Mouse (Mus musculus): ENCODE results near the gene Eps8. TPM values are rescaled to one million over a fixed set of nuclear protein-coding genes. Genes with fewer than 3 reads are reported as not detected.

Eps8 gene
- polyA plus RNA-seq, 1 experiment: 16.0 TPM

- no peak for DNase-seq
- TF ChIP-seq CTCF (IDR thresholded peaks at IDR 0.05; ENCODE audit: insufficient read depth, low read length): no peak
- no peak for TF ChIP-seq POLR2A (IDR thresholded peaks at IDR 0.05; ENCODE audit: borderline replicate concordance, extremely low read depth, low read depth, low read length)
- WGBS: 46% methylated on average over 1 of the region's 1 CpGs
- Histone ChIP-seq H3K4me3 (replicated peaks; ENCODE audit: extremely low read depth, low read depth, low read length) (no peak overlapping the region), H3K4me1 (ENCODE audit: control insufficient read depth, insufficient read depth, low read length) (no peaks in the 10 kb centered on the region)
Measured at GRCm38 (mm10) chr6:137504052-137504451, 150.6 kb downstream of the Eps8 start.

GRCm38 (mm10) chr6:137503462-137503861 is 151.2 kb downstream of the Eps8 start:
- whole genome bisulfite sequencing: 84% methylated on average over 8 of the region's 8 CpGs
- Histone ChIP-seq H3K4me3 (replicated peaks; ENCODE audit: extremely low read depth, low read depth, low read length) (no peak overlapping the region), H3K4me1 (ENCODE audit: control insufficient read depth, insufficient read depth, low read length) (no peaks in the 10 kb centered on the region)
- no peak for DNase-seq
- TF ChIP-seq CTCF (IDR thresholded peaks at IDR 0.05; ENCODE audit: insufficient read depth, low read length) (no peak), POLR2A (IDR thresholded peaks at IDR 0.05; ENCODE audit: borderline replicate concordance, extremely low read depth, low read depth, low read length) (no peak)

- Histone ChIP-seq H3K4me3 (replicated peaks; ENCODE audit: extremely low read depth, low read depth, low read length) (no peak overlapping the region), H3K4me1 (ENCODE audit: control insufficient read depth, insufficient read depth, low read length) (no peaks in the 10 kb centered on the region)
- no peak for DNase-seq
- TF ChIP-seq CTCF (IDR thresholded peaks at IDR 0.05; ENCODE audit: insufficient read depth, low read length) (no peak), POLR2A (IDR thresholded peaks at IDR 0.05; ENCODE audit: borderline replicate concordance, extremely low read depth, low read depth, low read length) (no peak)
- 80% methylated on average over 7 of the region's 7 CpGs for WGBS
Measured at GRCm38 (mm10) chr6:137503009-137503408, 151.7 kb downstream of the Eps8 start.

- 65% methylated on average over 6 of the region's 6 CpGs for WGBS
- no peak for TF ChIP-seq CTCF (IDR thresholded peaks at IDR 0.05; ENCODE audit: insufficient read depth, low read length)
- no peak for TF ChIP-seq POLR2A (IDR thresholded peaks at IDR 0.05; ENCODE audit: borderline replicate concordance, extremely low read depth, low read depth, low read length)
- no peak overlapping the region for H3K4me3 ChIP-seq (replicated peaks; ENCODE audit: extremely low read depth, low read depth, low read length)
- no peak for DNase-seq
- 0 out of 2 replicates have a peak, but pooled peaks cover 2% of the 10 kb centered on the region for H3K4me1 ChIP-seq (ENCODE audit: control insufficient read depth, insufficient read depth, low read length)
Measured at GRCm38 (mm10) chr6:137498781-137499180, 155.9 kb downstream of the Eps8 start.

- 78% methylated on average over 8 of the region's 8 CpGs for WGBS
- Histone ChIP-seq H3K4me3 (replicated peaks; ENCODE audit: extremely low read depth, low read depth, low read length) (no peak overlapping the region), H3K4me1 (ENCODE audit: control insufficient read depth, insufficient read depth, low read length) (0 out of 2 replicates have a peak, but pooled peaks cover 2% of the 10 kb centered on the region)
- no peak for DNase-seq
- TF ChIP-seq POLR2A (IDR thresholded peaks at IDR 0.05; ENCODE audit: borderline replicate concordance, extremely low read depth, low read depth, low read length): no peak
- no peak for TF ChIP-seq CTCF (IDR thresholded peaks at IDR 0.05; ENCODE audit: insufficient read depth, low read length)
Measured at GRCm38 (mm10) chr6:137497208-137497835, 157.4 kb downstream of the Eps8 start.

- DNase-seq: no peak
- TF ChIP-seq CTCF (IDR thresholded peaks at IDR 0.05; ENCODE audit: insufficient read depth, low read length) (no peak), POLR2A (IDR thresholded peaks at IDR 0.05; ENCODE audit: borderline replicate concordance, extremely low read depth, low read depth, low read length) (no peak)
- 100% methylated on average over 2 of the region's 2 CpGs for WGBS
- Histone ChIP-seq H3K4me3 (replicated peaks; ENCODE audit: extremely low read depth, low read depth, low read length) (no peak overlapping the region), H3K4me1 (ENCODE audit: control insufficient read depth, insufficient read depth, low read length) (0 out of 2 replicates have a peak, but pooled peaks cover 2% of the 10 kb centered on the region)
Measured at GRCm38 (mm10) chr6:137496562-137496961, 158.1 kb downstream of the Eps8 start.

GRCm38 (mm10) chr6:137495233-137495632 is 159.4 kb downstream of the Eps8 start:
- Histone ChIP-seq H3K4me1 (ENCODE audit: control insufficient read depth, insufficient read depth, low read length) (0 out of 2 replicates have a peak, but pooled peaks cover 2% of the 10 kb centered on the region), H3K4me3 (replicated peaks; ENCODE audit: extremely low read depth, low read depth, low read length) (no peak overlapping the region)
- 84% methylated on average over 6 of the region's 6 CpGs for WGBS
- TF ChIP-seq CTCF (IDR thresholded peaks at IDR 0.05; ENCODE audit: insufficient read depth, low read length): no peak
- no peak for TF ChIP-seq POLR2A (IDR thresholded peaks at IDR 0.05; ENCODE audit: borderline replicate concordance, extremely low read depth, low read depth, low read length)
- no peak for DNase-seq

- 73% methylated on average over 1 of the region's 1 CpGs for WGBS
- Histone ChIP-seq H3K4me1 (ENCODE audit: control insufficient read depth, insufficient read depth, low read length) (0 out of 2 replicates have a peak, but pooled peaks cover 2% of the 10 kb centered on the region), H3K4me3 (replicated peaks; ENCODE audit: extremely low read depth, low read depth, low read length) (no peak overlapping the region)
- TF ChIP-seq POLR2A (IDR thresholded peaks at IDR 0.05; ENCODE audit: borderline replicate concordance, extremely low read depth, low read depth, low read length) (no peak), CTCF (IDR thresholded peaks at IDR 0.05; ENCODE audit: insufficient read depth, low read length) (no peak)
- no peak for DNase-seq
Measured at GRCm38 (mm10) chr6:137494801-137495200, 159.9 kb downstream of the Eps8 start.

- no peak overlapping the region for H3K4me3 ChIP-seq (replicated peaks; ENCODE audit: extremely low read depth, low read depth, low read length)
- TF ChIP-seq POLR2A (IDR thresholded peaks at IDR 0.05; ENCODE audit: borderline replicate concordance, extremely low read depth, low read depth, low read length) (no peak), CTCF (IDR thresholded peaks at IDR 0.05; ENCODE audit: insufficient read depth, low read length) (no peak)
- 0 out of 2 replicates have a peak, but pooled peaks cover 2% of the 10 kb centered on the region for H3K4me1 ChIP-seq (ENCODE audit: control insufficient read depth, insufficient read depth, low read length)
- DNase-seq: no peak
Measured at GRCm38 (mm10) chr6:137494136-137494475, 160.6 kb downstream of the Eps8 start.

All from lung, adult 2 months (tissue).